Mouse (Mus musculus) macrophage (primary cell): Measurements from ENCODE around the gene Bbx. TPM values are rescaled to one million over a fixed set of nuclear protein-coding genes. Genes with fewer than 3 reads are reported as not detected.

Experiments
- H3K27ac ChIP-seq: fragments of 350-480 bp; formaldehyde crosslinking; 2 replicates; pipeline ENCODE4 v1.9.0; 2021
- H3K36me3 ChIP-seq: fragments of 350-480 bp; formaldehyde crosslinking; 2 replicates; pipeline ENCODE4 v1.9.0; 2021; ENCODE audit errors: inconsistent target
- H3K4me3 ChIP-seq: fragments of 350-480 bp; formaldehyde crosslinking; 2 replicates; pipeline ENCODE4 v1.9.0; 2021; ENCODE audit errors: inconsistent target
- H3K79me2 ChIP-seq: fragments of 350-480 bp; formaldehyde crosslinking; 2 replicates; pipeline ENCODE4 v1.9.0; 2021; ENCODE audit errors: inconsistent target
- WGBS: methylation state at CpG from one replicate; pipeline ENCODE4 v1.1.7; 2026; ENCODE audit warnings: inconsistent platforms; ENCODE audit not compliant: missing documents; 5-methylcytosine and 5-hydroxymethylcytosine counted together
- polyA plus RNA-seq: library from polyadenylated mRNA; stranded (reverse); fragments of 250-400 nt; gene quantifications from 3 replicates; pipeline ENCODE4 v1.2.4, GENCODE M21; 2018; ENCODE audit warnings: inconsistent platforms

Gene Bbx
- polyA plus RNA-seq, 1 experiment from 2014 or later: 17.8 TPM

DNA sequence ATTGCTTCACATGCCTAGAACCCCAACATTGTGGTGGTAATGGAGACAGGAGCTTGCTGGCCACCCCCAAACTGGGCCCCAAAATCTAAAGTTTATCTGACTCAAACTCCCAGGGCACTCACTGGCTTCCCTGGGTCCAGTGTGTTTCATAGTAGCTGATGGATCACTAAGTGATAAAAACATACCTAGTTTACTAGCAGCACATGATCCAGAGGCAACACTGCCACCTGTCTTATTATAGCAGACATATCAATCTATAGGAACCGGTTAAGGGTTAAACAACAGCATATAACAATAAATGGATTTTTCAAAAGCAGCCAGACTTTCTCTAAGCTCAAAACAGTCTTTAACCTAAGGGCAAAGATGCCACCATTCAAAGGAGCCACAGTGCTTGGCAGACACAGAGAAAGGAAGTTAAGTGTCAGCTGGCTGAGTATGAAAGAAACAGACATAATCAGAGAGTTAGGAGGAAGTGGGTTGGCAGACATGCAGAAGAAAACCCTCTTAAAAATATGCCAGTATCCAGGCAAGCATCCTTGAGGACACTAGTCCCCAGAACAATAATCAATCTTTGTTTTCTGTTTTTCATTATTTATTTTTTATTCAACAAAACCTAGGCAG is 116.7 kb downstream of the Bbx start:
- H3K4me3 ChIP-seq: no peak overlapping the region
- H3K79me2 ChIP-seq: no peaks in the 10 kb centered on the region
- 67% methylated on average over 1 of the region's 1 CpGs for WGBS
- H3K27ac ChIP-seq: no peak overlapping the region
- no peaks in the 10 kb centered on the region for H3K36me3 ChIP-seq

GRCm38 (mm10) chr16:50311588-50311987 is 120.6 kb downstream of the Bbx start:
- no peaks in the 10 kb centered on the region for H3K36me3 ChIP-seq
- H3K79me2 ChIP-seq: no peaks in the 10 kb centered on the region
- WGBS: 91% methylated on average over 4 of the region's 4 CpGs
- H3K4me3 ChIP-seq: no peak overlapping the region
- no peak overlapping the region for H3K27ac ChIP-seq

GRCm38 (mm10) chr16:50309411-50310042 is 122.7 kb downstream of the Bbx start:
- Histone ChIP-seq H3K79me2 (no peaks in the 10 kb centered on the region), H3K27ac (no peak overlapping the region), H3K4me3 (no peak overlapping the region), H3K36me3 (no peaks in the 10 kb centered on the region)
- 91% methylated on average over 9 of the region's 9 CpGs for WGBS

DNA sequence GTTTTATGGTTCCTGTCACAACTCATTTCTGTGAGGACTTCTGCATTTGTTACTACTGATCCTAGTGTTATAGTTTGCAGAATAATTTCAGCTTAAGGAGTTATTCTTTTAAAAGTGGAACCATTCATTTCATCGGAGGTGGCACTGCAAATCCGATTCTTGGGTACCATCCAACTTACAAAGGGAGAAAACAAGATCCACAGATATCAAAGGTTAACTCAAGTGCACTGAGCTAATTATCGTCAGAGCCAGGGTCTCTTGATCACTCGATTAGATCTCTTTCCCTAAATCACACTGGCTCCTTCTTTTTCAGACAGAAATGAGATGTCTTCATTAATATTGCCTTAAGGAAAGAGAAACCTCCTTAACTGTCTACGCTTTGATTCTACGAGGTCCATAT is 123.9 kb downstream of the Bbx start:
- H3K36me3 ChIP-seq: no peaks in the 10 kb centered on the region
- WGBS: 96% methylated on average over 6 of the region's 6 CpGs

GRCm38 (mm10) chr16:50307231-50307630 is 125.0 kb downstream of the Bbx start:
- Histone ChIP-seq H3K27ac (no peak overlapping the region), H3K4me3 (no peak overlapping the region), H3K36me3 (no peaks in the 10 kb centered on the region), H3K79me2 (no peaks in the 10 kb centered on the region)
- 98% methylated on average over 4 of the region's 4 CpGs for WGBS

More for the DNA sequence above, 123.9 kb downstream of the Bbx start:
- no peak overlapping the region for H3K4me3 ChIP-seq
- H3K27ac ChIP-seq: no peak overlapping the region
- H3K79me2 ChIP-seq: no peaks in the 10 kb centered on the region

DNA sequence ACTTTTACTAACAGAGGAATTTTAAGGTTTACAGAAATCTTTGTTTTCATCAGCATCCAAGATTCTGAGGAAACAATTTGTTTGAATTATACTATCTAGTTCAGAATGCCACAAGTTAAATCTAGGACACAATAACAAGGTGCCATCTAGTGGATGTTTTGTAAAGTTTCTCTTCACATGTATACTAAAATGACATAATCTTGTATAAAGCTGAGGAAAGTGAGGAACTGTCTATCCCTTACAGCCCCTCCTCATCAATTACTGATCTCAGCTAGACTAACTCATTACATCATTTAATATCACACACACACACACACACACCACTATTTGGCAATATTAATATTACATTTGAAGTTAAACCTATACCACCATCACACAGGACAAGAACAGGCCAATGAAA is 125.5 kb downstream of the Bbx start:
- no peaks in the 10 kb centered on the region for H3K79me2 ChIP-seq
- no peak overlapping the region for H3K27ac ChIP-seq
- no peaks in the 10 kb centered on the region for H3K36me3 ChIP-seq
- no peak overlapping the region for H3K4me3 ChIP-seq

DNA sequence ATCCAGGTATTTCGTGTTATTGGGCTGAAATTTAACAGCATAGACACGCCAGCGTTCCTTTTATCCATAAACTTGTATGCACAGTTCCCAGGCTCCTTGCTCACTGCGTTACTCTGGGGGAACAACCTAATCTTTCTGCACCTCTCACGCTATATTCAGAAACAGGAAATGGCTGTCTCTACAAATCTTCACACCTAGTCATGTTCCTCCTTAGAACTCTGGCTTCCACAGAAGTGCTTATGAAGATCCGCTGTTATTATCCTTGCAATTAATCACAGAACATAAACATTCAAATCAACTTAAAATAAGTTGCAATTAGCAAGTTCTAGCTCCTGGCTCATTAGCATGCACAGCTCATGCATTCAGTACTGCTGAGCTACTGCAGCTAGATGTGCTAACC is 127.0 kb downstream of the Bbx start:
- Histone ChIP-seq H3K4me3 (no peak overlapping the region), H3K36me3 (no peaks in the 10 kb centered on the region), H3K27ac (no peak overlapping the region), H3K79me2 (no peaks in the 10 kb centered on the region)
- 65% methylated on average over 6 of the region's 6 CpGs for WGBS

- H3K27ac ChIP-seq: no peak overlapping the region
- no peak overlapping the region for H3K4me3 ChIP-seq
- H3K79me2 ChIP-seq: no peaks in the 10 kb centered on the region
- no peaks in the 10 kb centered on the region for H3K36me3 ChIP-seq
- 100% methylated on average over 1 of the region's 1 CpGs for WGBS
These were observed 129.6 kb downstream of the Bbx start for GRCm38 (mm10) chr16:50302566-50302965.

DNA sequence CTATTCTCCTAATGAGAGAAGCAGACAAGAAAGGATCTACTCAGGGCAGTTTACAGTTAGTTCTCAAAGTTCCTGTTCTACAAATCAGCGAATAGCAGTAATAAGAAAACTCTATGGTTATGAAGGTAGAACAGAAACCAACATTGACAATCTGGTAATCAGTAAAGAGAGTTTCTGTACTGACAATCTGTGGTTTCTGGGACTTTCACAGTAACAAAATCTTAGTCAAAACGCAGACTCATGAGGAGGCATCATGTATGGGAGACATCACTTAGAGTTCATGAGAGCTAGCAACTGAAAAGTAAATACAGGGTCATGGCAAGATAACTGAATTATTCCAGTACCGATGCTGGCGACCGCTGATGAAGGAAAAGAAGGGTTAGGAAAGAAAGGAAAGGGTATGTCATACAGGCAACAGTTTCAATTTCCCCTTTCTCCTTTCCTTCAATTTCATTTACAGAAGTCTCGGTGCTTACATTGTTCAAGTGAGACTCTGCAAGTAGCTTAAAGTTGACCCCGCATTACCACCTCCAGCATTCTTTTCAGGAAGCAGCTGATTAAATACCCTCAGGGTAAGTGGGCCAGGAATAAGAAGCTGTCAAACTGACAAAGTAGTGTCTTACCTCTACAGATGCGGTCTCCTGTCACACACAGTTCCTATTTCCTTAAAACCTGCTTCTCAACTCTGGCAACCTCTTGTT is 133.3 kb downstream of the Bbx start:
- H3K79me2 ChIP-seq: no peaks in the 10 kb centered on the region
- H3K36me3 ChIP-seq: no peaks in the 10 kb centered on the region
- no peak overlapping the region for H3K4me3 ChIP-seq
- WGBS: 10% methylated on average over 8 of the region's 8 CpGs
- H3K27ac ChIP-seq: no peak overlapping the region

GRCm38 (mm10) chr16:50293502-50294228 is 138.5 kb downstream of the Bbx start:
- no peaks in the 10 kb centered on the region for H3K36me3 ChIP-seq
- H3K4me3 ChIP-seq: no peak overlapping the region
- no peaks in the 10 kb centered on the region for H3K79me2 ChIP-seq
- H3K27ac ChIP-seq: no peak overlapping the region
- 85% methylated on average over 4 of the region's 4 CpGs for WGBS

- no peak overlapping the region for H3K27ac ChIP-seq
- H3K4me3 ChIP-seq: no peak overlapping the region
- no peaks in the 10 kb centered on the region for H3K79me2 ChIP-seq
- WGBS: 85% methylated on average over 5 of the region's 5 CpGs
- no peaks in the 10 kb centered on the region for H3K36me3 ChIP-seq
These were observed 139.4 kb downstream of the Bbx start for GRCm38 (mm10) chr16:50292834-50293233.

DNA sequence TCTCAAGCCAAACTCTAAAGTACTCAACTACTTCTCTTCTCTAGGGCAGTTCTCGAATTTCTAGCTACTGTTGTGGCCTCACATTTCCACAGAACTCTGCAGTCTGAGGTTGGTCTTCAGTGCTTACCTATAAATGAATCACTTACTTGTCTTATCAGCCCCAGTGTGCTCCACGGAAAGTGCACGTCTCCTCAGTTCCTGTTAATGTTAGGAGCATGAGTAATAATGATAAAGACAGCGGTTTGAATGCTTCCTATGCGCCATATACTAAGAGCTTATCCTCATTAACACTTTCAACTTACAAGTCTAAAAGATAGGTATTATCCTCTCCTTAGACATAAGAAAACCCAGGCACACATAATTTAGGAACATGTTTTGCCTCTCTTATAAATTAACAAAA is 142.4 kb downstream of the Bbx start:
- Histone ChIP-seq H3K27ac (no peak overlapping the region), H3K36me3 (no peaks in the 10 kb centered on the region), H3K4me3 (no peak overlapping the region), H3K79me2 (no peaks in the 10 kb centered on the region)
- 80% methylated on average over 5 of the region's 5 CpGs for WGBS

DNA sequence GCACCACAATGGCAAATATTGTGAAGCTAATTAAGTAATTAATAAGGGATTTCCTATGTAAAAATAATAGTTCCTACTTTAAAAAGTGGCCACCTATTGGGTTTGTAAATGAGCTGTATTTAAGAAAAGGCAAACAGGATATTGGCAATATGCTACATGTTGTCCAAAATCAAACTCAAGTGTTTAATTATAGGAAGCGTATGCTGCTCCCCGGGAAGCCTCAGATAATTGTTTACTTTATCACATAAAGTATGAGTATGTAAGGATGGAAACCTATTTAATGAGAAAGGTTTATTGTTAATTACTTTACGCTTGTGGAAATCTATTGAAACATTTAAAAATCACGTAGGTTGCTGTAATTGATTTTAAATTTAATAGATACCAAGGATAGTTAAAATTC is 159.4 kb downstream of the Bbx start:
- WGBS: 89% methylated on average over 4 of the region's 4 CpGs
- H3K79me2 ChIP-seq: no peaks in the 10 kb centered on the region
- no peak overlapping the region for H3K4me3 ChIP-seq
- H3K36me3 ChIP-seq: no peaks in the 10 kb centered on the region; the same call in 1 of the 2 replicates
- no peak overlapping the region for H3K27ac ChIP-seq

DNA sequence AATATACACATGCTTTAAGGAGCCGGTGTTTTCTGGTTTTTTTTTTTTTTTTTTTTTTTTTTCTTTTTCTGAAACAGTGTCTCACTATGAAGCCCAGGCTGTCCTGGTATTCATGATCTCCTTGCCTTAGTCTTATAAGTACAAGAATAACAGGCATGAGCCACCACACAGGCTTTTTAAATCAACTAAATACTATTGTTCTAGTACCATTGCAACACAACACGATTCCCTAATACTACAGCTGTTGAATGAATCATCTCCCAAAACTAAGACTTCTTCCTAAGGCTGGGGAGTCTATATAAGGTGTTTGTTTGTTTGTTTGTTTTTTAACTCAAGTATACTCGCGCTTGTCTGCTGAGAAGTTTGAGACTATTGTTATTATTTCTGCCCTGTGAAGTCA is 169.5 kb downstream of the Bbx start:
- 96% methylated on average over 3 of the region's 4 CpGs for WGBS
- Histone ChIP-seq H3K79me2 (no peaks in the 10 kb centered on the region), H3K4me3 (no peak overlapping the region), H3K27ac (no peak overlapping the region), H3K36me3 (peaks cover 15% of the 10 kb centered on the region)

GRCm38 (mm10) chr16:50262209-50262608 is 170.0 kb downstream of the Bbx start:
- no peaks in the 10 kb centered on the region for H3K79me2 ChIP-seq
- WGBS: 93% methylated on average over 8 of the region's 9 CpGs
- peaks cover 15% of the 10 kb centered on the region for H3K36me3 ChIP-seq
- H3K27ac ChIP-seq: no peak overlapping the region
- H3K4me3 ChIP-seq: no peak overlapping the region
